Mouse (Mus musculus): ENCODE data around the gene Dnajb8.

The Dnajb8 gene

DNA sequence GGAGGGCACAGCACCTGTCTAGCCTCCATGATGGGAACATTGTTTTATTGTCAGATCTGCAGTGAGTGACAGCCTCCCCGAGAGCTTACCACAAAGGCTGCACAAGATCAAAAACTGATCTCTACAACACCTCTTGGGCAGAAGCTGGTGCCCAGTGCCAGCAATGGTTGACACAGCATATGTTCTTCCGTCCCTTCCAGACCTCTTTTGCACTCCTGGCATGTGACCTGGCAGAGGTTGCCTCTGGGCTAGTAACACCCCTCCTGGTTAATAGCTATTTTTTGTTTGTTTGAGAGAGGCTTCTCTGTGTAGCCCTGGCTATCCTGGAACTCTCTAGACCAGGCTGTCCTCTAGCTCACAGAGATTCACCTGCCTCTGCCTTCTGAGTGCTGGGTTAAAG lies 56.1 kb downstream of the Dnajb8 start:
- WGBS, result 87% methylated on average over 2 of the region's 2 CpGs

DNA sequence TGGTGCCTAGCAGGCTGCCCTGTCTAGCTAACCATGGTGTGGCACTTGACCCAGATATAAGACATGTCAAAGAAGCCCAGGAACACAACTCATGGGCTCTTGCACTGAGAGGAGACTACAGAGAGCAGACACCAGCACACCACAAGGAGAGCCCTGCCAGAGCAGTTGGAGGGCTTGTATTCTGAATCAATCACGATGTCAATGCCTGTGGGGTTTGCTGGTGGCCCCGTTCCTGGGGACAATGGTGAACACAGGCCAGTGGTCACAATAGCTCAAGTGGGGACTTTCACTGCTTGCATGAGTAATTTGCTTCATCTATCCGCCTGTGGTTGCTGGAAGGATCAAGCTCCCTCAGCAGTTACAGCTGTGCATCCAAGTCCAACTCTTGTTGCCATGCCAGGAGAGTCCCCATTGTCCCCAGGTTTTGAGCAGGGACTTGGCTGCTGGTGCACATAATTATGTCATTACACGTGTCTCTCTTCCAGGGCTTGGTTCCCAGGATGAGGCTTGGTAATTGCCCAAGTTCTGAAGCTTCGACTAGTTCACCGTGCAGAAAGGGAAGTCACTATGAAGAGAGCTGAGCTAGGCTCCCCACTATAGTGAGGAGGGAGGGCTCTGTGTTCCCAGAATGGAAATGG lies 68.2 kb downstream of the Dnajb8 start:
- WGBS, result 40% methylated on average over 6 of the region's 6 CpGs

DNA sequence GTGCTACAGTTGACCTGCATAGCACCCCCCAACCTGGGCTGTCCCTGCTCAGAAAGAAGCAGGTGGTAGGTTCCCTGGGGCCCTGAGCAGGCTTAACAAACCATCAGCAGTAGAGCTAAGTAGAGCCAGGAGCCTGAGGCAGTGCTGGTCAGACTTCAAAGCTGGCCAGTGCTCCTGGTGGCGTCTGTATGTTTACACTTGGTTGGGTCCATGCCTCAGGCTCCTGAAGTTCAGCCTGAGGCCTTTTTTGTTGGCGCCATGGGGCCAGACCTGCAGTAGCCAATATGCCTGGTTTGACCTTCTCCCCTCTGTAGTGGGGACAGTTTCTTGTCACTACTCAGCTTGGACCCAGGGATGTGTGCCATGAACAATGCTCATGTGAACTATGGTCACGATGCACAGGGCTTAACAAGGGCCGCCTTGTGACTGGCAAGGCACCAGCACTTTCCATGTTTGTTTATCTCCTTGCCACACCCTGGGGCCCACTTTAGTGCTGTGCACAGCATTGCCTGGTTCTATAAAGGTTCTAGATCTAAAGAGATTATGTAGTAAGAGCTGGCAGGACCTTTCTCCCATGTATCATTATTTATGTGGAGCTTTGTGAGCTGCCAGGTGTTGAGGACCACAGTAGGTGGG lies 70.3 kb downstream of the Dnajb8 start:
- 93% methylated on average over 4 of the region's 4 CpGs for WGBS

- 100% methylated on average over 2 of the region's 2 CpGs for WGBS
These were observed 77.4 kb downstream of the Dnajb8 start for GRCm38 (mm10) chr6:88299491-88299890.

DNA sequence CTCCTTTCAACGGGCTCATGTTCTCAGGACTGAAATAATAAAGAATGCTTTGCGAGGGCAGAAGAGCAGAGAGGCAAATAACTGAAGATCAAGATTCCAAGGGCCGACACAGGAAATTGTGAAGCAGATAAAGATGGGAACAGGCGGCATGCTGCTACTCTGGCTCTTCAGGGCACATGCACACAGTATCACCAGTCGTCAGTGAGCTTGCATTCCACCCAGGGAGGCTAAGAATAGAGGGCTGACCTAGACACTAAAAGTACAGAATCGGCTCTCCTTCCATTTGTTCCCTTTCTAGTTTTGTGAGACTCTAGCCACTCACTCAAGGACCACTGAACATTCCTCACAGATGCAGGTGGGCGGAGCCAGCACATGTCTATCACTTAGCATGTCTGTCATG lies 79.2 kb downstream of the Dnajb8 start:
- 73% methylated on average over 7 of the region's 7 CpGs for WGBS

All from cerebral cortex, adult 2 months (tissue).